Mouse (Mus musculus) adrenal gland, postnatal 10 days (tissue): ENCODE results near the gene Vmn1r47. TPM values are rescaled to one million over a fixed set of nuclear protein-coding genes. Genes with fewer than 3 reads are reported as not detected.
"Not testable (repeated sequence)": the region's sequence is repeated elsewhere in the genome, so short reads cannot be mapped to it uniquely, and the experiment has no call there.

Experiments
- DNase-seq: peaks from one replicate; pipeline ENCODE4 v3.0.0; 2021; ENCODE audit warnings: mixed read lengths
- long read RNA-seq, 2 experiments: library from polyadenylated mRNA; stranded (forward); transcript quantifications; one replicate each; pipeline ENCODE4 v2.0.0; 2021
- total RNA-seq, 2 experiments: library from RNA; stranded (reverse); gene quantifications; 2 replicates each; pipeline ENCODE4 v1.2.3; 2021

Gene Vmn1r47
- total RNA-seq: not detected
- long read RNA-seq, experiment 1: 0 reads
- long read RNA-seq, experiment 2: 0 reads

GRCm38 (mm10) chr6:90015847-90016246 is at the start of gene Vmn1r47:
TSS of gene Vmn1r47 (plus strand) at chr6:90016147.
- DNase-seq: not testable (repeated sequence)

GRCm38 (mm10) chr6:89966341-89966740 is 49.6 kb upstream of the Vmn1r47 start:
- DNase-seq: no peak

- DNase-seq: no peak
Observed at GRCm38 (mm10) chr6:89969013-89969412, 46.9 kb upstream of the Vmn1r47 start, which contains the start of gene Vmn1r46. TSS of gene Vmn1r46 (plus strand) at chr6:89969313.

GRCm38 (mm10) chr6:89985989-89986388 is 30.0 kb upstream of the Vmn1r47 start:
- no peak for DNase-seq

- DNase-seq: not testable (repeated sequence)
Observed at GRCm38 (mm10) chr6:90036741-90037140, 20.8 kb downstream of the Vmn1r47 start, which contains the start of gene Vmn1r48. TSS of gene Vmn1r48 (minus strand) at chr6:90036841.

Other genes with a start within 250 kb of the Vmn1r47 start
- gene Vmn1r42, start 139.7 kb upstream of the Vmn1r47 start, total RNA-seq: not detected
- gene Vmn1r43, start 139.7 kb upstream of the Vmn1r47 start, total RNA-seq: not detected
- gene Vmn1r44, start 132.5 kb upstream of the Vmn1r47 start, total RNA-seq: not detected
- not detected for gene Vmn1r45, start 75.5 kb upstream of the Vmn1r47 start, total RNA-seq
- gene Vmn1r46, start 46.8 kb upstream of the Vmn1r47 start, total RNA-seq: not detected
- not detected for gene Vmn1r48, start 20.7 kb downstream of the Vmn1r47 start, total RNA-seq
- gene Vmn1r49, start 62.4 kb downstream of the Vmn1r47 start, total RNA-seq: not detected
- not detected for gene Vmn1r50, start 85.3 kb downstream of the Vmn1r47 start, total RNA-seq
- not detected for gene Vmn1r51, start 106.4 kb downstream of the Vmn1r47 start, total RNA-seq
- not detected for gene Vmn1r52, start 158.7 kb downstream of the Vmn1r47 start, total RNA-seq
- not detected for gene V1ra8, start 186.6 kb downstream of the Vmn1r47 start, total RNA-seq
- gene Vmn1r53, start 208.3 kb downstream of the Vmn1r47 start, total RNA-seq: not detected
- not detected for gene Vmn1r54, start 230.2 kb downstream of the Vmn1r47 start, total RNA-seq